Mouse (Mus musculus) erythroblast, adult 5-6 weeks (primary cell): Measurements from ENCODE around the gene Bcl2. TPM values are rescaled to one million over a fixed set of nuclear protein-coding genes. Genes with fewer than 3 reads are reported as not detected.

ENCODE experiments used
- ATAC-seq: replicated peaks from 2 replicates; pipeline ENCODE4 v1.8.0; 2016; ENCODE audit warnings: moderate number of reproducible peaks, mild to moderate bottlenecking, moderate TSS enrichment, inconsistent platforms; ENCODE audit not compliant: poor library complexity, low FRiP score, severe bottlenecking
- total RNA-seq, 2 experiments: library from RNA; stranded (forward) in 1 of 2; stranded (reverse) in 1 of 2; fragments of 150-400 nt in 1 of 2; fragments of 200-764, 138-1000 nt in 1 of 2; gene quantifications; 2 replicates each; pipeline versions ENCODE4 v1.2.3 to v1.2.4; 2015 to 2017; ENCODE audit warnings: low replicate concordance in 2 of 2

The Bcl2 gene
- total RNA-seq, 2 experiments from 2014 or later = 1.7 to 3.5 TPM

DNA sequence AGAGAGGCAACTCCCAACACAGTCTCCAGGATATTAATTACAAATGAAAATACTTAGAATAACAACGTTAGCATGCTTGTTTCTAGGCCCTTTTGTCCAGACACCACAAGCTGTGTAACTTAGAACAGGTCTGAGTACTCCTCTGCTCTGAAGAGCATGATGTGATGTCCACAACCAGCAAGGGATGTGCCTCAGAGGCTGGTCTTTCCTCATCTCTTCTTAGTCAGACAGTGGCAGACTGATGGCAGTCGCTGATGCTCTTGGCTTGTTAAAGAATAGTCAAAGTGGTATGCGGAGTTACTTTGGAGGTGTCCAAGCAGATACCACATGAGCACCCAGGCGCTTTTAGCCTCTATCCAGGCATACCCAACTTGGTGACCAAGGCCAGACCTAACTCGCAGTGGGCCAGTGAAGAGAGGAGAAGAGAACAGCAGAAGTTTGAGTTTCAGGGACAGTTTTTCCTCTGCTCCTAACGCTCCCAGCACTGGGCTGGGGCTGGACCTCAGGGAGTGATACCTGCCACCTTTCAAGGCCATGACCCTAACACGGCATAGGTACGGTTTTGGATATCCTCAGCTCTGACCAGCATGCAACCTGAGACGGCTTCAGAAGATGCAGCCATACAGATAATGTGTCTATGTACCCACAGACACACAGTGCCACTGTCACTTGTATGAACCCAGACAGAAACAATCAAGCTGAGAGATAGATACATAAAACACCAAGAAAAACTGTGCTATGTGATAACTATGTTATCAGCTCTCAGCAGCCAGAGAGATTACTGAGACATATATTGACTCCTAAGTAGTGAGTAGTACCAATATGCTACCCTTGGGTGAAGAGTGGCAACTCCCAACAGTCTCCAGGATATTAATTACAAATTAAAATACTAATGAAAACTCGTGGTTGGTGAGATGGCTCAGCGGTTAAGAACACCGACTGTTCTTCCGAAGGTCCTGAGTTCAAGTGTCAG lies 1.3 kb upstream of the Bcl2 start:
- no peak for ATAC-seq

DNA sequence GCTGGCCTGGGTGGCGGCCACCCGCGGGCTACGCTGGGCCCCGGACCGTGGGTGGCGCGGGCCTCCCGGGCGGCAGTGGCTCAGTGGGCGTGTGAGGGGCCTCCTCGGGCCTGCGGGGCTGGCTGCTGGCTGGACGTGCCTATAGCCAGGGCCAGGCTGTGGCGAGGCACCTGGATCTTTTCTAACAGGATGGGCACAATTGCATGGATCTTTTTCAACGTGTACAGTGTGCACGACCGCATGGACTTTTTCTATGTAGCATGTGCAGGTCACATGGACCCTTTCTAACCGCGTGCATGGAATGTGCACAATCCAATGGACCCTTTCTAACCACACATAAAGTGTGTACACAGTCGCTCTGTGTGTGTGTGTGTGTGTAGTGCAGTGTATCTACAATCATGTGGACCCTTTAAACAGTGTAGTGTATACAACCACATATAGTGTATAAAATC lies 482 bp upstream of the Bcl2 start:
- ATAC-seq = no peak

DNA sequence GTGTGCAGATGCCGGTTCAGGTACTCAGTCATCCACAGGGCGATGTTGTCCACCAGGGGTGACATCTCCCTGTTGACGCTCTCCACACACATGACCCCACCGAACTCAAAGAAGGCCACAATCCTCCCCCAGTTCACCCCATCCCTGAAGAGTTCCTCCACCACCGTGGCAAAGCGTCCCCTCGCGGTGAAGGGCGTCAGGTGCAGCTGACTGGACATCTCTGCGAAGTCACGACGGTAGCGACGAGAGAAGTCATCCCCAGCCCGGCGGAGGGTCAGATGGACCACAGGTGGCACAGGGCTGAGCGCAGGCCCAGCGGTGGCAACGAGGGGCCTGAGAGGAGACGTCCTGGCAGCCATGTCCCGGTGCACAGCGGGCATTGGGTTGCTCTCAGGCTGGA lies 1.7 kb downstream of the Bcl2 start:
- ATAC-seq = no peak

DNA sequence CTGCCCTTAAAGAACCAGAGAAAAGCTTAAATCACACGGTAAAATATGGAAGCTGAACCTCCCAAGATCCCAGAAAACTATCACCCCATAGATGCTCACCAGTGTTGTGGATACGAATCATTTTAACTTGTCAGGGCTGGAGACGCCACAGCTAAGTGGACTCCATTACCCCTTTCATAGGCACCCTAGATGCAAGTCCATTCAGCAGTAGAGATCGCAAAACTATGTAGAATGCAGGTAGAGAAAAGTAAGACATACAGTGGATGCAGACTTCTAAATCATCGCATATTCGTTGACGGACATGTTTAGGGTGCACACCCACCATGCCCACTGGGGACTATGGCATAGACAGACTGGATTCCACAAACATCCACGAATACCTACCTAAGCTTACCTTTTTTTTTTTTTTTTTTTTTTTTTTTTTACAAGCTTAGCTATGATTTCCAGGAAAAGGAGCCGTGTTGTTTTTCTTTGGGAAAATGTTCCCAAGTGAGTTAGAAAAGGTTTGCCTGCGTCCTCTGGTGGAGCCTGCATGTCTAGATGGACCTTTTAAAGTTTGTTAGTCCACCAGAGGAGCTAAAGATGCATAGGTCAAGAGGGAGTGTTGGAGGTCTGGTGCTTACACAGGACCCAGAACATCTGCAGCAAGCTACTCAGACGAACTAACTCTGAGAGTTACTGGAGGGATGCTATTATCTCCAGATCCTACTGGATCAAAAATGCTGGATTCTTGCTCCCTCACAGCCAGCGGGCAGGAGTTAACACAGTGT lies 2.5 kb downstream of the Bcl2 start:
- no peak for ATAC-seq

DNA sequence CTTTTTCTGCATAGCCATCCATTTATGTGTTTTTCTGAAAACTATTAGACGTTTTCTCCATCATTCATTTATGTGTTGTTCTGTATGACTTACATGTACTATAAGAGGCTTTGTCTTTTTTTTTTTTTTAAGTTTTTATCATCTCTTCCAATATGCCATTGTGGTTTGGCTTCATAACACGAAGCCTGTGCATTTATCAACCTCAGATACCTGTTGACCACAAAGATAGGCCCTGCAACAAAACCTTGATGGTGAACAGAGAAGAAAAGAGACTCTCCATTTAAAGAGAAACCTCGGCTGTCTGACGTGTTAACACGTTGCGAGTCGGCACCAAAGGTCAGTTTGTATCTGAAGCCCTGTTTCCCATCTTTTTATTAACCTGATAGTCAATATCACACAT lies 3.9 kb downstream of the Bcl2 start:
- no peak for ATAC-seq

DNA sequence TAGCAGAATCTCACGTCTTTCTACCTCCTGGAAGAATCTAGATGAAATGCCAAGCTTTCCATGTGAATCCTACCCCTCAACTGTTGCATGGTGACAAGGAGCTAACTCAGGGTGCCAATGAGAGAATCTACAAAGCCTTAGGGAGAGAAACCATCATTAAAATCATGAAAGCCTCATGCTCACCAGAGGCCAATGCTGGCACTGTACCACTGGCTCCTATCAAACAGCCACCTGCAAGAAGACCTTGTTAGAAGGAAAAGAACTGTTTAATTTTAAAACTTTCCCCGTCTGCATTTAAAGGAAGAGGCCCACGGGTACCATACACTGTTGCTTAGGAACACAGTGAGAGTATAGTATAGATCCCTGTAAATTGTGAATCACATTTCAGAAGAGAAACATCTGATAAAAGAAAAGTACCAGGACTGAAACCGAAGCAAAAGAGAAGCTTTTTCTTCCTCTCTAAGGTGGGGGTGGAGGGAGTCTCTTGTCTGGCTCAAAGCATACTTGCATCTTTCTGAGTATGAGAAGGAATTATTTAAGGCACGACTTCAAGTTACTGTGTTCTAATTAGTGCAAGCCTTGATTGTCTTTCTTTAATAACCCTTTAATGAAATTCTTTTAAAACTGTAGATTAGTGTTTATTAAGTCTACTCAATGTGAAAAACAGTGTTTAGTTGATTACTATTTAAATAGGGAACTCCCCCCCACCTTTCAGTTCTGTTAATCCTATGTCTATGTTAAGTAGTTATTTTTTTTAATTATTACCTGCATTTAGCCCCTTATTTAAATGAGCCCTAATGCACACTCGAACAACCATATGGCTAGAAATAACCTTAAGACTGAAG lies 6.8 kb downstream of the Bcl2 start:
- no peak for ATAC-seq

DNA sequence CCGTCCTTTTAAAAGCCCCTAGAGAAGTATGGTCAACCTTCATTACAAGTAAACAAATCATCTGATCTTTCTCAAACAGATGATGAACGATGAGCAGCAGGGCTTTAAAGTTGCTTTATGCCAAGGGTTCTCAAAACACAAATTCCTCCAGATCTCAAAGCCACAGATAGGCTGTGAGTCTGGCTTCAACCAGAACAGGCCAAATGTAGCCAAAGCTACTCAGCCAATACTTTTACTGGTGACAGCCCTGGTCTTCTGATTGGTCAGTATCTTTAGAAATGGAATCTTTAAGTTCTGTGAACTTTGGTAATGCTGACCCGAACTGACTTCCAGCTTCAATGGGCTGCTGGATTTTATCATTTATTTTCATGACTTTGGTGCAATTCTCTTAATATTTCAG lies 10.9 kb downstream of the Bcl2 start:
- no peak for ATAC-seq

DNA sequence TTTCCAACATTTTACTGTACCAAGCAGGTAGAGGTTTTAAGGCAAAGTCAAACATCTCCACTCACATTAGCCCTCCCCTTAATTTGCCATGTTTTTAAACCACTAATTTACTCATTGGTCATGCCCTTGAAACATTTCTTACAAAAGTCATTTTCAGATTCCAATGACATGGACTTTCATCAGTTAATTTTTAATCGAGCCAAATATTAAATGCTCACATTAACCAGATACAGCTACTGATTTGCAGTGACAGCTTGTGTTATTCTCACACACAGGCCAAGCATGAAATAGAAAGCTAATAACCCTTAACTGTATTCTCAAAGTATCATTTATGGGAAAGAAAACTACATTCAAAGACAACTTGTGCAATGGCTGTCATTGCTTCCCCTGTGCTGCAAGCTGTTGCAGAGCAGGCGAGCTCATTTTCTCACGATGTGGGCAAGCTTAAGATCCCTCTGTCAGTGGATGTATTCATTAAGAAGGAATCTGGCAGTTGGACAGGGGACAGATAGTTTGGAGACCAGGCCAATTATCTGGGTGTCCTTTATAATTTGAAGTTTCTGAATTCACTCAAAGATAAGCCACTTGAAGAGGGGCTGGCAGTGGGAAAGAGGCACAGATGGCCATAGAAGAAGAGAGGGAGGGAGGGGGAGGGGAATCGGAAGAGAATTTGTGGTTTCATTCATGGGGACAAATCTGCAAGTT lies 11.5 kb downstream of the Bcl2 start:
- ATAC-seq = no peak

DNA sequence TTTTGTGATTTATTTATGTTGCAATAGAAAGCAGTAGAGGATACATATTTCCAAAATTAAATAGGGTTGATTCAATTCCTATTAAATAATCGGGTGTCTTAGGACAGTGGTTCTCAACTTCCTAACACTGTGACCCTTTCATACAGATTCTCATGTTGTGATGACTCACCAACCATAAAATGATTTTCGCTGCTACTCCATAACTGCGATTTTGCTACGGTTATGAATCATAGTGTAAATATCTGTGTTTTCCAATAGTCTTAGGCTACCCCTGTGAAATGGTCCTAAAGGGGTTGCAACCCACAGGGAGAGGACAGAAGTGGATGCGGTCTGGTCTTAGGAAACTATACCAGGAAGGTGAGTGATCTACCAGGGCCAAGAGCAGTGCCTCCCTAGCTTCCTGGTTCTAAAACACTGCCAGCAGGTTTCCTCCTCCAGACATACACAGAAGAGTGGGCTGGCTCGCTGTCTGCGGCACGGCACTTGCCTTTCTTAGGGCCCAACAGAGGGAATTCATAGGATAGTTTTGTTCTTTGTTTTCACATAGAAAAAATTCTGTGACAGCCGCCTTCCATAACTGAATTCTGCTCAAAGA lies 13.5 kb downstream of the Bcl2 start:
- ATAC-seq = no peak

DNA sequence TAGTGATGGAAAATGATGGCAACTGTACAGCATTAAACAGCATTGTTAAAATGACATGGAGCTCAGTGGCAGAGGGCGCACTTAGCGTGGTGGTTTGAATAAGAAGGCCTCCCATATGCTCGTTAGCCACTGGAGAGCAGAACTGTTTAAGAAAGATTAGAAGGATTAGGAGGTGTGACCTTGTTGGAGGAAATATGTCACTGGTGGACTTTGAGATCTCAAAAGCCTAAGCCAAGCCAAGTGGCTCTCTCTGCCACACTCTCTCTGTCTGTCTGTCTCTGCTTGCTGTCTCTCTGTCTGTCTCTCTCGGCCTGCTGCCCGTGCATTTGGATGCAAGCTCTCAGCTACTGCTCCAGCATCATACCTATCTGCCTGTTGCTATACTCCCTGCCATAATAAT lies 17.6 kb downstream of the Bcl2 start:
- no peak for ATAC-seq

DNA sequence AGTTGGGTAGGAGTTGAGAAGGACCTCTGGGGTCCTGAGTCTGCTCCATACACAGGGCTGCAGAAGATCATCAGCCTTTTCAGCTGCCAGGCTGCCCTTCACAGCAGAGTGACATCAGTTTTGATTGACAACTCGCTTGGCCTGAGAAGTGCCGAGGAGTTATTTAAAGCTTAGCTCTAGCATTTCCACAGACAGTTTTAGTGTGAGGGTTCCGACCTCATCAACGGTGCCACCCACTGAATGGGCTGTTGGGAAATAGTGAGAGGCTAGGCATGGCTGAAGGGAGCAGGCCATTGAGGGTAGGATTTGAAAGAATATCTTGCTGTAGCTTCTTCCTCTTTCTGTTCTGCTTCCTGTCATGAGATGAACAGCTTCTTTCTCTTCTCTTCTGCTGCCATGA lies 18.4 kb downstream of the Bcl2 start:
- ATAC-seq = no peak

DNA sequence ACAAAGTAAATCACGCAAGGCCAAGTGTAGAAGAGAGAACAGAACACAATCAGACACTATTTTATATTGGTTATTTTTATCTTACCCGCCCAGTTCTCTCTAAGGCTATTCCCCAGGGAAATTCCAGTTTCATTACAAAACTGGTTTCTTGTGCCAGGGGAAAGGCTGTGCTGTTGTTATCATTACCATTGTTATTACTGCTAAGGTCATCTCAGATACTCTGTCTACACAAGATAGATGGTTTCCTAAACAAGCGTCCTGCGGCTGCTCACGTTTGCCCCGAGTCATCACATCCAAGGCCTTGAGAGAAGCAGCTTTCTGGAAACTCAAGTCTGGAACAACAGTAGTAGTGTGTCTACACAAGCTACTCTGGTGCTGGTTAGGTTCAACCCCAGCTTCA lies 19.8 kb downstream of the Bcl2 start:
- ATAC-seq = no peak

DNA sequence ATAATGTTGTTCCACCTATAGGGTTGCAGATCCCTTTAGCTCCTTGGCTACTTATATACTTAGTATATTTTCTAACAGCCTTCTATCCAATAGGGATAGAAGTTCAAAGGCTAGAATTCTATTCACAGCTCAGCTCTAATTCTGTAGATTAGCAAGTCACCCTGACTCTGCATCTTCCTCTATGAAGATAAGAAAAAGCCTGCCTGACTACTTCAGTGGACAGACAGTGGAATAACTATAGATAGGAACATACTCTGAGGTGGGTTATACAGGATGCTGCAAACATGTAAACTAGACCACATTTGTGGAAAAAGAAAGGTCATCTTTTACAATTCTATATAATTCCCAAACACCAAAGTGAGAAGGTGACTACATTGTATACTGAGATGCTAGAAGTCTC lies 21.5 kb downstream of the Bcl2 start:
- ATAC-seq = no peak

DNA sequence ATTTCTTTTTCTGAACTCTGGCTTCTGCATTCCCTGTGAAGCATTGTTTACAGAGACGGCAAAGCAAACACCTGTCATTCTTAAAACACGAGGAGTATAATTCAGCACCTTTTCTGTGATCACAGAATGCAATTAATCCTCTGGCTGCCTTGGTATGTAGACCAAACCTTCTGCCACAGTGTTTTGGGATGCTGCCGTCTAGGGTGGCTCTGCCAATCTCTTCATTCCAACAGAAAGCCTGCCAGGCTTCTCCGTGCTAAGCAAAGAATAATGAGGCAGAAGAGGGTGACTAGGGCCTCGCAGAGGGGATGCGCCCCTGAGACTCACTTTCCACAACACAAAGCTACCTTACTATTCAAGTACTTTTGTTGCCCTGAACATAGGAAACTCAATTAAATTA lies 23.2 kb downstream of the Bcl2 start:
- ATAC-seq = no peak

DNA sequence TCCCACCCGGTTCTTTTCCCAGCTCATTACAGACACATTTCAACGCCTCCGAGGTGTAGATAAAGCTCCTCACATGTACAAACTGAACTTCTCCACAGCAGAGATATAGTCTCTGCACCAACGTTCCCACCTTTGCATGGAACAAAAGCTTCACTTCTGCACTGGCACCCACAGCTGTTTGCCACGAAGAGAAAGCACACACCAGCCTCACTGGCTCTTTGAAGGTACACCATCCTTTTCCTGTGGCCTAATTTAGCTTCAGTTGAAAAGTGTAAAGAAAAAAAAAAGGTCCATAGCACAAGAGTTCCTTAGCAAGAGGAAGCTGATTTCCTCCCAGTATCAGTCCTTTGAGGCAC lies 25.9 kb downstream of the Bcl2 start:
- no peak for ATAC-seq

DNA sequence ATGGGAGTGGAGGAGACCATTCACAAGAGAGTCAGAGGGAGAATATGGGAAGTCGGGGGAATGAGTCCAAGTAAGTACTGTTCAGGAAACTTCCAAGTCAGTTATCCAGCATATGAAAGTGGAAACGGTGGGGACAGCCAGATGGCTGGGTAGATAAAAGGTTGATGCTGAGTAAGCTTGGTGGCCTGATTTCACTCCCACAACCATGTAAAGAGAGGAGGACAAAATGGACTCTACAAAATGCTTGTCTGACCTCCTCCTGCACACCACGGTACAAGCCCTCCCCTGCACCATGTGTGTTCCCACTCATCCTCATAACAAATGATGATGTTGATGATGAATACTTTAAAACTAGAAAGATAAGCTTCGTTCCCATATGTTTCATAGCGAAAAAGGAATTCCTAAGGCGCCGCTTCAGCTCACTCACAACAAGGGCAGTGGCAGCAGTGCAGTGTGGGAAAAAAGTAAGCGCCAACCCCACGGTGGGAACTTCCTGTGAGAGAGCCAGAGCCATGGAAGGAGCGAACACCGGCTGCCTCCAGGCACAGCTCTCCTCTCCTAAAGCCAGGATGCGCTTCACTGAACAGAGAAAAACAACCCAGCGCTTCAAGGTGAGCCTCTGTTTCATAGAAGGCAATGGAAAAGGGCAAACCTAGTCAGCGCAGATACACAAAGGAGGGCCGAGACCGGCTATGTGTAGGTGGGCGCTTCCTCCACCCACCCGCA lies 26.5 kb downstream of the Bcl2 start:
- ATAC-seq = no peak

DNA sequence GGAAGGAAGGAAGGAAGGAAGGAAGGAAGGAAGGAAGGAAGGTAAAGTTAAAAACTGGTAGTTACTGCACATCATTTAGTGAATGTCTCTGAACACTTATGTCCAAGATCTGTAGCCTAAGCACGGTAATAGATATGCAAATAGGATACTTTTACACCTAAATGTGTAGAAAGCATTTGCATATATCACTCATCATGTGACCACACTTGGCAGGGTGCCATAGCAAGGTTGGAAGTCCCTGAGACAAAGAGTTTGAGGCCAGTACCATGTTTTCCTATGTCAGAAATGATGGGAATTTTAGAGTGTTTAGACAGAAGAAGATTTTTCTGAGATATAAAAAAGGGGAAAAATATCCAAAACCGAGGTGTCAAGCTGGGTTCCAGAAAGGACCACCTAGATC lies 28.4 kb downstream of the Bcl2 start:
- ATAC-seq = no peak

DNA sequence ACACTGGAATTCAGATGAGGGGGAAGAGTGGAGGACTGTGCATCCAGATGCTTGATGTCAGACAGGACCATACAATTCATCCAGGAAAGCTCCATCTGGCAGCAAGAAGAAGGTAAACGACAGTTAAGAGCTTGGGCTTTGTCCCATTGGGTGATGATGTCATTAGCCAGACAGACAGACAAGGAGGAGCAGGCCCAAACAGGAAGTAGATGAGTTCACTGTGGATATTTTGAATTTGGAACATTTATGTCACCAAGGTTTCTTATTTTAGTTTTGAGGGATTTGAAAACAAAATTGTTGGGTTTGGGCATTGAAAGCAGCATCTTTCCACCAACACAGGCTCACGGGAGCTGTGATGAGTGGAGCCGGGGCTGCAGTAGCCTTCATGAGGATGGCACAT lies 29.5 kb downstream of the Bcl2 start:
- no peak for ATAC-seq

DNA sequence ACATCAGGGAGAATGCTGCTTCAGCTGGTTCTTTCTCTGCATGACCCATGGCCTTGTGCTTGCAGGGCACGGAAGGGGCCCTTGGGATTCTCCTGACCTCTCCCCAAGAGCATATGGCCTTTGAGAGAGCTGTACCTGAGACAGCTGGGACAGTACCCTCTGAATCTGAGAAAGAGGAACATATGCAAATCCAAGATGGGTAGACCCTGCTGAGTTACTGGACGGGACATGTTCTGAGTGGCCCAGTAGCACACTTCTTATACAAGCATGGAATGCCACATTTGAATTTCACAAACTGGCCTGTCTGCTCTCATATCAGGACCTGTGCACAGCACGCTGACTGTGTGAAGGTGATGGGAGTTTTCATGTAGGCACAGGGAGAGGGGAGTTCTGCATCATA lies 31.2 kb downstream of the Bcl2 start:
- no peak for ATAC-seq
